Mouse (Mus musculus): ENCODE measurements around the gene Gdpd3. TPM values are rescaled to one million over a fixed set of nuclear protein-coding genes. Genes with fewer than 3 reads are reported as not detected.

Gene Gdpd3
- total RNA-seq, 2 experiments from 2014 or later, result 2.4 to 3.4 TPM

DNA sequence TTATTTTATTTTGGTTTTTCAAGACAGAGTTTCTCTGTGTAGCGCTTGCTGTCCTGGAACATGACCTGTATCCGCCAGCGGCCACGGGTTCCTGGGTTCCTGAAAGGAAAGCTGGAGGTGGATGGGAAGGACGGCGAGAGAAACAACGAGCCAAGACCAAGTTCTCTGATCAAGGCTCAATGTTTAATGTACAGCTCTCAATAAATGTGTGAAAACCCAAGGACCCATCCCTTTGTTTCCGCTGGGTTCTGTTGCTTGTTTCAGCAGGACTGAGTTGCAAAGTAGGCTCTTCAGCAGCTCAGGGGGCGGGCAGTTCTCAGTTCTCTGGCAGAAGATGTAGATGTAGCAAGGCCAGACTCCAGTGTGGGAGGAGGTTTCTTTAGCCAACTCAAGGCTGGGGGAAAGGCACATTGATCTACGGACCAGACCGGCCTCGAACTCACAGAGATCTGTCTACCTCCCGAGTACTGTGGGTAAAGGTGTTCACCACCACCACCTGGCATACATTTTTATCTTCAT is 24.1 kb upstream of the Gdpd3 start:
- DNase-seq (ENCODE audit: extremely low spot score in 1 of 2, low spot score in 2 of 2), result no peak
- no peak overlapping the region for H3K27ac ChIP-seq
- intact Hi-C loops (cut with DNase I), result loop anchor here (5.0 kb wide), 1 partner anchor 40 kb away; no protein-coding TSS in a partner anchor
- H3K4me3 ChIP-seq, result no peak overlapping the region
- TF ChIP-seq CTCF (IDR thresholded peaks at IDR 0.05), result no peak

DNA sequence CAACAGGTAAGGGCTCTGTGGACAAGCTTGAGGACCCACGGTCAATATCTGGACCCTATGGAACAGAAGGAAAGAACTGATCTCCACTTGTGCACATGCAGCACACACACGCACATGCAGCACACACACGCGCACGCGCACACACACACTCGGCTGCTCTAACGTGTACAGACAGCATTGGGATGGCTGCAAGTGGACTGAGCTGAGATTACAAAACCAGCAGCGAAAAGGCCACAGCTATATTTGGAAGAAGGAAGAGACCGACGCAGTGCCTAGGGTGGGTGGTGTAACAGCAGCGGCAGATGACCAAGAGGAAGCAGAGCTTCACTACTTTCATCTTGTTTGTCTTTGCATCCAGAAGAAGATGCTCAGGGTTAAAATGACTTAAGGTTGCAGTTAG is 20.1 kb upstream of the Gdpd3 start:
- no peak for DNase-seq (ENCODE audit: extremely low spot score in 1 of 2, low spot score in 2 of 2)
- Histone ChIP-seq H3K4me3 (no peak overlapping the region), H3K27ac (peak overlapping the region; percentile 25; the same call in 1 of the 2 replicates)
- intact Hi-C loops (cut with DNase I), result no loop called here
- TF ChIP-seq CTCF (IDR thresholded peaks at IDR 0.05), result no peak

DNA sequence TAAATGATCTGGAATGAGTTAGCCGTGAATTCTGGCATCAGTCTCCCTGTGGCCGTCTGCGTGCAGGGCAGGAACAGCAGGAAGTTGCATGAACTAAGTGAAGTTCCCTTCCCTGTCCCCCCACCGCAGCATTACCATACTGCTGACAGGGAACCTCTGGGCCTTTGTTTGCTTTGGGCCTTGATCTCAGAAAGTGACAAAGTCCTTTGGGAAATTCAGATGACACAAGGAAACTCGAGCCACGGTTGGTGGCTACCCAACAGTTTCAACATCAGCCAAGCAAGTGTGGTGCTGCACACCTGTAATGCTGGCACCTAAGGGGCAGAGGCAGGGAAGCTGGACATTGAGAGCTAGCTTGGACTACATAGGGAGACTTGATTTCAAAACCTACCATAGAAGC is 19.3 kb upstream of the Gdpd3 start:
- no peak overlapping the region for H3K27ac ChIP-seq
- no peak overlapping the region for H3K4me3 ChIP-seq
- no peak for TF ChIP-seq CTCF (IDR thresholded peaks at IDR 0.05)
- DNase-seq (ENCODE audit: extremely low spot score in 1 of 2, low spot score in 2 of 2), result no peak
- intact Hi-C loops (cut with DNase I), result no loop called here

DNA sequence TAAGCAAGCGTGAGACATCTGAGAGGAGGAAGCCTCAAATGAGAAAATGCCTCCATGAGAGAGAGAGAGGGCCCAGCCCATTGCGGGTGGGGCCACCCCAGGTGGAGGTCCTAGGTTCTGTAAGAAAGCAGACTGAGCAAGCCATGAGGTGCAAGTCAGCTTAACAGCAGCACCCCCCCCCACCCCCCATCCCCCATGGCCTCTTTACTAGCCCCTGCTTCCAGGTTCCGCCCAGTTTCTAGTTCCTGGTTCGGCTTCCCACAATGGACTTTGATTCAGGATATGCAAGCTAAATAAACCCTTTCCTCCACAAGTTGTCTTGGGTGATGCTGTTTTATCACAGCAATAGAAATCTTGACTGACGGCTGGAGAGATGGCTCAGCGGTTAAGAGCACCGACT is 17.3 kb upstream of the Gdpd3 start:
- H3K27ac ChIP-seq, result no peak overlapping the region
- DNase-seq (ENCODE audit: extremely low spot score in 1 of 2, low spot score in 2 of 2), result no peak
- no peak overlapping the region for H3K4me3 ChIP-seq
- no peak for TF ChIP-seq CTCF (IDR thresholded peaks at IDR 0.05)
- intact Hi-C loops (cut with DNase I), result no loop called here

DNA sequence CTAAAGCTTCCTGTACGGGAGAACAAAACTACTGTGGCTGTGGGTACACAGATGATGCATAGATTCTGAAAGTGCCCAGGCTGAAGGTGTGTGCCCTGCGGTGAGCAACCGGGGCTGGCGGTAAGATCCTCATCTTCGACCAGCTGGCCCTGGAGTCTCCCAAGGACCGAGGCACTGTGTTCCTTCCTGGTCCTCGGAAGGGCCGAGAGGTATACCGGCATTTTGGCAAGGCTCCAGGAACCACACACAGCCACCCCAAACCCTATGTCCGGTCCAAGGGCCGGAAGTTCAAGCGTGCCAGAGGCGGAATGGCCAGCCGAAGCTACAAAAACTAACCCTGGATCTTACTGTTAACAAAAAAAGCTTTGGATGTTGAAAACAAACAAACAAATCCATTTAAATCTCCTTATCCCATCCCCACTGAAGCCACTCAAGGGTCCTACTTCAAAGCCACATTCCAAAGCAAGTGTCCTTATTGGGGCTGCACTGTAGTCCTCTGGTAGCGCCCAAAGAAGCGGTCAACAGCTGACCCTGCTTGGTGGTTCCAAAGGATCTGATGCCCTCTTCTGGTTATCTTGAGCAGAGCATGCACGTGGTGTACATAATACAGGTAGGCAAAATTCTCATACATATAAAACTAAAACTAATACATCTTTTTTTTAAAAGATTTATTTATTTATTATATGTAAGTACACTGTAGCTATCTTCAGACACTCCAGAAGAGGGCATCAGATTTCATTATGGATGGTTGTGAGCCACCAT is 16.4 kb upstream of the Gdpd3 start:
- no peak overlapping the region for H3K27ac ChIP-seq
- H3K4me3 ChIP-seq, result no peak overlapping the region
- intact Hi-C loops (cut with DNase I), result no loop called here
- peak; percentile 21; the same call in 1 of the 2 replicates for TF ChIP-seq CTCF (IDR thresholded peaks at IDR 0.05)
- no peak for DNase-seq (ENCODE audit: extremely low spot score in 1 of 2, low spot score in 2 of 2)

DNA sequence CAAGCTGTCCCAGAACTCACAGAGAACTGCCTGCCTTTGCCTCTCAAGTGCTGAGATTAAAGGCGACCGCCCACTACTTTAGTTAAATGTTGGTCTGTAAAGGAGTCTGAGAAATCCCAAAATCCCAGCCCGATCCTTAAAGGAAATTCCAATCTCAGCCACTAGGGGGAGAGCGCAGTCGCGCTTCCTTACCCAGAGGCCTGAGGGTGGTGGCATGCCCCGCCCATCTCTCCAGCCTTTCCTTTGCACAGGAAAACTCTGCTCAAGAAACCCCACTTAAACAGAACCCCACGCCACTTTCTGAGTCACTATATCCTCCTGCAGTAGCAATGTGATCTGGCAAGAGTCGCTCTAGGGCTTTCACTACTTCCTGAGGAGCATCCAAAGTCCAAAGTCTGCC is 11.3 kb upstream of the Gdpd3 start:
- DNase-seq (ENCODE audit: extremely low spot score in 1 of 2, low spot score in 2 of 2), result peak; percentile 65 to 72
- intact Hi-C loops (cut with DNase I), result no loop called here
- TF ChIP-seq CTCF (IDR thresholded peaks at IDR 0.05), result peak; percentile 96
- Histone ChIP-seq H3K4me3 (no peak overlapping the region), H3K27ac (no peak overlapping the region)

DNA sequence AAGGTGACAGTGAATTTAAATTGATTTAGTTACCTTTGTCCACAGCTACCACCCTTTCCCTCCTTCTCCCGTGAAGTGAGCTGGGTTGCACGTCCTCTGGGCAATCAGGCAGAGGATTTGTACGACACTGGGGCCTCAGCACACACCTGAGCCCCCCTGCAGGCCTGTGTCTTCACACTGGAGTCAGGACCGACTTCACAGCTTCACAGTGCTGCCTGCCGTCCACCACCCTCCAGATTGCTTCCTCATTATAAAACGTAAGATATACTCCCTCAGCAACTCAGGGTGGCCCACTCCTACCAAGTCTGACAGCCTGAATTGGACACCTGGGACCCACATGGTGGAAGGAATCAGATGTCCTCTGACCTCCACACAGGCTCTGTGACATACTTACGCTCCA is 7.6 kb upstream of the Gdpd3 start:
- Histone ChIP-seq H3K27ac (peak overlapping the region; percentile 80; the same call in 1 of the 2 replicates), H3K4me3 (no peak overlapping the region)
- intact Hi-C loops (cut with DNase I), result no loop called here
- DNase-seq (ENCODE audit: extremely low spot score in 1 of 2, low spot score in 2 of 2), result no peak
- TF ChIP-seq CTCF (IDR thresholded peaks at IDR 0.05), result no peak

DNA sequence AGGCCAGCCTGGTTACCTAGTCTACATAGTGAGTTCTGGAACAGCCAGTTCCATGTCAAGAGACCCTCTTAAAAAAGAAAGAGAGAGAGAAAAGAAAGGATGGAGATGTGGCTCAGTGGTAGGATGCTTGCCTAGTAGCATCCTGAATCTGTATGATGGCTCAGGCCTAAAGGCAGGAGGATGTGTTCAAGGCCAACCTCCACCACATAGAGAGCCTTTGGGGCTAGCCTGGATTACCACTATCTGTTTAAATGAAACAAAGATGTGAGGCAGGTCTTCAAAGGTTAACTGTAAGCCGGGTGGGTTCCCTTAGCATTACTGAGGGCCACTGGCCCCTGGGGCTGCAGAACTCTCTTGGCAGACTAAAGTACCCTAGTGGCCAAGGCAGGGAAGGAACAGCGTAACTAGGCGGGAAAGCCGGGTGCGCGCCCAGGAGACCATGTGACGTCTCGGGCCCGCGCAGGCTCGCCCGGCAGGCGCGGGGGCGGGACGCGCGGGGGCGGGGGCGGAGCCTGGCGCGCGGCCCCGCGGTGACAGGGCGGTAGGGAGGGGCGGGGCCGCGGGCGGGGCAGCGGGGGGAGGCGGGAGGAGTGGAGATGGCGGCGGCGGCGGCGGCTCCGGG is 7.0 kb upstream of the Gdpd3 start, which contains the start of gene Mapk3:
Gene Mapk3 (plus strand): TSS at position 552 of the 622 bp plus-strand sequence.
- TF ChIP-seq CTCF (IDR thresholded peaks at IDR 0.05), result peak; percentile 78
- peak; percentile 83 to 87 for DNase-seq (ENCODE audit: extremely low spot score in 1 of 2, low spot score in 2 of 2)
- peak within 1 kb of the TSS; percentile 96 for H3K27ac ChIP-seq
- intact Hi-C loops (cut with DNase I), result no loop called here
- peak within 1 kb of the TSS; percentile 62 for H3K4me3 ChIP-seq

DNA sequence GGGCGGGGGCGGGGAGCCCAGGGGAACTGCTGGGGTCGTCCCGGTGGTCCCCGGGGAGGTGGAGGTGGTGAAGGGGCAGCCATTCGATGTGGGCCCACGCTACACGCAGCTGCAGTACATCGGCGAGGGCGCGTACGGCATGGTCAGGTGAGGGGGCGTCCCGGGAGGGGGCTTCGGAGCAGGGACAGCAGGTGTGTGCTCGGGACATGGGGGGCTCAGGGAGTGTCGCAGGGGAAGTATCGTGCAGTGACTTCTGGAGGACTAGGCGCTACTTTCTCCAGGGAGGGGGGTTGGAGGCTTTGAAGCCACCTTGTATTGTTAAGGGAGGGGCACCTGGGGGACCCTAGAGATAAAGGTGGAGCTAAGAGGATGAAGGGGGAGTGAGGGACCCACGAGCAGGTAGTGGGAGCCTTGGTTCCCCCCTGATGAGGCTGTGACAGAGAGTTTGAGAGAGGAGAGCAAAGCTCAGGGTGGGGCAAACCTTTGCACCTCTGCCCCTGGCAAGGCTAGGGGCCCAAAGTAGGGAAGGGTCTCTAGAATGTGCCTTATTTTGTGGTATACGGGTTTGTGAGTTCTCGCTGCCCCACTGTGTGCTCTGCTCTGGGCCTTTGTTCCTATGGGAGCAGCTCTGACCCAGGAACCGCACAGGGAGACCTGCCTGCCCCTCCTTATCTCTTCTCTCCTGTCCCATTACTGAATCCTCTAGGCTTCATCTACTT is 6.3 kb upstream of the Gdpd3 start:
- intact Hi-C loops (cut with DNase I), result loop anchor here (5.0 to 10.0 kb wide), 3 partner anchors 58 to 352 kb away; partner anchors contain the start of gene Tufm
- no peak for DNase-seq (ENCODE audit: extremely low spot score in 1 of 2, low spot score in 2 of 2)
- Histone ChIP-seq H3K4me3 (peak overlapping the region; percentile 62), H3K27ac (peak overlapping the region; percentile 96)
- no peak for TF ChIP-seq CTCF (IDR thresholded peaks at IDR 0.05)

DNA sequence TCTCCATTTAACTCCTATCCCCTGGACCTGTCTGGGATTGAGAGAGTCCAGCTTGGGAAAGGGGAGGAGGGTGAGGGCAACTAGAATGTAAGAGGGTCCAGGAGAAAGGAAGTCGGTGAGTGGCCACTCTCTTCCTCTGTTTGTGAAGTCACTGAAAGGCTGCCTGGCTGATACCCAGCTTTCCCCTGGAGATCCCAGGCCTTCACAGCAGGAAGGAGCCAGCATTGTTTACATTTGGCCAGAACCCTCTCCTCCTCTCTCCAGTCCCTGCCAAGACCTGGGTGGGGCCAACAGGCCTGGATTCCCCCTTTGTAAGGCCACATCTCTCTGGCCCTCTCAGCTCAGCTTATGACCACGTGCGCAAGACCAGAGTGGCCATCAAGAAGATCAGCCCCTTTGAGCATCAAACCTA is 5.7 kb upstream of the Gdpd3 start:
- DNase-seq (ENCODE audit: extremely low spot score in 1 of 2, low spot score in 2 of 2), result no peak
- intact Hi-C loops (cut with DNase I), result loop anchor here (5.0 to 10.0 kb wide), 3 partner anchors 58 to 352 kb away; partner anchors contain the start of gene Tufm
- no peak for TF ChIP-seq CTCF (IDR thresholded peaks at IDR 0.05)
- peak overlapping the region; percentile 62 for H3K4me3 ChIP-seq
- H3K27ac ChIP-seq, result peak overlapping the region; percentile 96

DNA sequence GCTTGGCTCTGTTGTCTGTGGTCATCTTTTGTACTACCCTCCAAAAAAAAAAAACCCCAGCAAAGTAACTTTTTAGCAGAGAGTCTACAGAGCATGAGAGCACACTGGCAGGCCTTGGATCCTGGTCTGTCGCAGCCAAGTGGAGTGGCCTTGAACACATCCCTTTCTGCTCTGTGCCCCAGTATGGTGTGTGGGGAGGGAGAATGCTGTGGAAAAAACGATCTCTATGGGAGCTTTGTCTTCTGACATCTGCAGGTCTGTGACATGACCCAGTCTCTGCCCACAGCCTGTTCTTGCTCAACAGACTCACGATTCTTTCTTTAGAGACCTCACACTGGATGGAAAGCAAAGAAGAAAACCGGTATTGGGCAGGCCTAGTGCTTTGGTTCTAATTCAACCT is 5.2 kb upstream of the Gdpd3 start:
- intact Hi-C loops (cut with DNase I), result loop anchor here (5.0 to 10.0 kb wide), 3 partner anchors 59 to 351 kb away; partner anchors contain the start of gene Tufm
- H3K4me3 ChIP-seq, result no peak overlapping the region; the same call in 1 of the 2 replicates
- DNase-seq (ENCODE audit: extremely low spot score in 1 of 2, low spot score in 2 of 2), result no peak
- no peak for TF ChIP-seq CTCF (IDR thresholded peaks at IDR 0.05)
- peak overlapping the region; percentile 96 for H3K27ac ChIP-seq
